Mouse (Mus musculus) layer of hippocampus, postnatal 25 days (tissue): ENCODE measurements around the gene Ttc13. TPM values are rescaled to one million over a fixed set of nuclear protein-coding genes. Genes with fewer than 3 reads are reported as not detected.

Source experiments
- total RNA-seq, 2 experiments: library from RNA; stranded (reverse); gene quantifications; 2 replicates each; pipeline ENCODE4 v1.2.3; 2021

Gene Ttc13
- total RNA-seq, 2 experiments from 2014 or later = 40.7 to 54.6 TPM

Other genes with a start within 250 kb of the Ttc13 start
- gene Cog2, start 201.2 kb downstream of the Ttc13 start, total RNA-seq = 10 to 100 TPM; 37.2 to 48.5 TPM
- gene Agt, start 152.3 kb downstream of the Ttc13 start, total RNA-seq = 10 to 100 TPM; 37.0 to 47.2 TPM
- under 1 TPM; 0.17 to 0.40 TPM for gene Capn9, start 145.9 kb downstream of the Ttc13 start, total RNA-seq
- gene 2310022B05Rik, start 58.6 kb downstream of the Ttc13 start, total RNA-seq = 10 to 100 TPM; 83.2 to 86.9 TPM
- gene Arv1, start 156 bp upstream of the Ttc13 start, total RNA-seq = 10 to 100 TPM; 10.4 to 13.5 TPM
- under 1 TPM; 0.45 to 0.98 TPM for gene Fam89a, start 29.8 kb upstream of the Ttc13 start, total RNA-seq
- gene Trim67, start 71.1 kb upstream of the Ttc13 start, total RNA-seq = 1 to 10 TPM; 4.0 to 5.4 TPM
- gene Gnpat, start 141.1 kb upstream of the Ttc13 start, total RNA-seq = 10 to 100 TPM; 61.7 to 69.2 TPM
- gene 2810004N23Rik, start 141.1 kb upstream of the Ttc13 start, total RNA-seq = 10 to 100 TPM; 22.4 to 23.5 TPM
- 10 to 100 TPM; 36.9 to 37.3 TPM for gene Exoc8, start 175.7 kb upstream of the Ttc13 start, total RNA-seq
- gene Sprtn, start 175.9 kb upstream of the Ttc13 start, total RNA-seq = 10 to 100 TPM; 11.6 to 14.8 TPM
- gene Egln1, start 227.3 kb upstream of the Ttc13 start, total RNA-seq = 10 to 100 TPM; 60.3 to 69.1 TPM